Mouse (Mus musculus): Measurements from ENCODE around the gene Mrap2.

The Mrap2 gene

DNA sequence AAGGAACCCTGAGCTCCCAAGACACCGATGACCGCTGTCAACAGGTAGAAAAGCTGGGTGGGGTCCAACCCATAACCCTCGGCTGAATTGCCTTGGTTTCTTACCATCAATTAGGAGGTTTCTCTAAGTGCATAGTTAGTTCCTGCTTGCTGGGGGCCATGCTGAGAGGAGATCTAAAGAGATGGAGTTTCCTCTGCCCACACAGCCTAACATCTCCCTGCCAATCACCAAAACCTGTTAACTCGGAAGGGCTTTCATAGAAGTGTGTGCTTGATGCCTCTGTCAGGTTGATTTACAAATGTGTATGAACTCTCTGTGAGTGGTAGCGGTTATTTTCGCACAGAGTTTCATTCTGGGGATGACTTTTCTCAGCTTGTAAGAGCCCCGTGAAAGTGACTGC is 34.4 kb downstream of the Mrap2 start:
- DNase-seq (ENCODE audit: extremely low read depth, low read depth) = no peak

DNA sequence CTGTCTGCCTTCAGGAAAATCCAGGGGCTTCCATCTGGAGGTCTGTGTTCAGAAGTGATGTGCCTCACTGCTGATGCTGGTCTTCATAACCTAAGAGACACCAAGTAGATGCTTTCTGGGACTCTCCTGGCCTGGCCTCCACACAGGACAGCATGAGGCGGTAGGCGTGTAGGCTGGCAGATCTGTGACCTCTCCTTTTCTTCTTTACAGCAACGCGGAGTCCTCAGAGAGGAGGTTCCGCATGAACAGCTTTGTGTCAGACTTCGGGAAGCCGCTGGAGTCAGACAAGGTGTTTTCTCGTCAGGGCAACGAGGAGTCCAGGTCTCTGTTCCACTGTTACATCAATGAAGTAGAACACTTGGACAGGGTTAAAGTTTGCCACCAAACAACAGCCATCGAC is 38.1 kb downstream of the Mrap2 start:
- DNase-seq (ENCODE audit: extremely low read depth, low read depth) = no peak

DNA sequence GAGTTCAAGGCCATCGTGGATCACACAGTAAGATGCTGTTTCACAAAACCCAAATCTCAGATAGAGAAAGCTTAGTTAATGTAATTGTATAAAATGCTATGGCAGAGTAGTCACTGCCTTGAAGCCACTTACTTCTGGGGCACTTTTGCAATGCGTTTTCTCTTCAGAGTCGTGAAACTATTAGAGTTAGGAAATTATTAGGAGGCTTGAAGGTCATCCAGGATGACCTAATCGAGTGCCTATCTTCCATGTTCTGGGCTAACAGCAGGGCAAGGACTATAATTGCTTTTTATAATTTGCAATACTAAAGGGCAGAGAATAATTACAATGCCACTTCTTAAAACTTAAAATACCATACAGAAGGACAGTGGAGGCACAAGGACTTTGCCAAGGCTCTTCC is 43.2 kb downstream of the Mrap2 start:
- DNase-seq (ENCODE audit: extremely low read depth, low read depth) = no peak

DNA sequence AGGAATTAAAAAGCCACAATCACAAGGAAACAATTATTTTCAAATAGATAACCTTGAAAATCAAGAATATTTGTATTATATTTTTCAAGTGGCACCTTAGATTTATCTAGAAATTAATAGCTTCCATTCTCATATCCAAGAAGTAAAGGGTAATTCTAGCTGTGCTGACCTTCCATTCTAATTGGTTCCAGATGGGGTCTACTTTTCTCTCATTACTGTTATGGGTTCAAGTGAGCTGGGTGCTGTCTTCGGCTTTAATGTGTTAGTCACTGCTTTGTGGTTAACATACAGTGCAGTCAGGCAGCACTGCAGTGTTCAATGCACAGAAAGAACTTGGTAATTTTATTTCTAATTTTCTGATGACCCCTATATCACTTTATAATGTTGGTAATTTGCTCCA is 49.6 kb downstream of the Mrap2 start:
- DNase-seq (ENCODE audit: extremely low read depth, low read depth) = no peak

DNA sequence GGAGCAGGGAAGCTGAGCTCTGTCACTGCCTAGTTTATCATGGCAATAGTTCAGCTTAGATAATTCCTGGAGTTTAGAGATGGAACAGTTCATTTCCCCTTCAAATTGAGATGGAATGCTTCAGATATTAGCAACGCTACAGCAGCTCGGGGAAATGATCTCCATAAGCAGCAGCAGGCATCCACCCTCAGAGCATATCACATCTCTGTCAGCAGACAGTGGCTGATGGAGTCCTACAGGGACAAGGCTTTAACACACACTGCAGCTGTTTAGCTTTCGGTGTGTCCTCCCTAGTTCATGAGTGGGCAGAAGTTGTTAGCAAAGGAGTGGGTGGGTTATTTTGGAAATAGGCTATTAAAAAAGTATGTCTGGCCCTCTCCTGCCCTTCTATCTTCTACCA is 53.2 kb downstream of the Mrap2 start:
- no peak for DNase-seq (ENCODE audit: extremely low read depth, low read depth)

DNA sequence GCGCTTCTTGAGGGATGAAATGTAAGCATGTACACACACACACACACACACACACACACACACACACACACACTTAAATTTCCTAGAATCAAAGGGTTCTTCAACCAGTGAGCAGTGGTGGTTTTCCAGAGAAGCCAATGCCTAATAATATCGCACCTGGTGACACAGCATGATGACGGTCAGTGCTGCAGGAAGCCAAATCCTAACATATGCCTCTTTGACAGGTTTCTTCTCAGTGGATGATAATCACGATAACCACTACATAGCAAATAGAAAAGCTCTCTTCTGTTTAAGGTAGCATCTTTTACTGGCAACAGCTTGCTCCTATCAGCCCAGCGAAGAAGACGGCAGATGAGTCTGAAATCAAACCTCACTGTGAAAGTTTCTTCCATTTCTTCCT is 53.9 kb downstream of the Mrap2 start:
- DNase-seq (ENCODE audit: extremely low read depth, low read depth) = no peak

DNA sequence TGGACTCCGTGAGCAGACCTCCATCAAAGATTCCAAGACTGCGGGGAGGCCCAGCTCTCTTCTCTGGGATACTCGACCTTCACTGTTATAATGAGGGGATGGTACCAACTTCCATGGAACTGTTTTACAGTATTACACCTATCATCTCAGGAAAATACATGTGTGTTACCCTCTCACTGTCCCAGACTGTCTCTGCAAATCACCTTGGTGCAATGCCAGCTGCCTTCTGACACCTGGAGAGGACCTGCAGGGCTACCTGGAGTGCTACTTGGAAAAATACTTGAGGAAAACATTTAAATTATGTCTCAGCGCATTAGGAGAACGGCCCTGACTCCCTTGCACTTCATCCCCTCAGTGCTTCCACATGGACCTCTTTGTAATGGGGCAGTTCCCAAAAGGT is 56.3 kb downstream of the Mrap2 start:
- no peak for DNase-seq (ENCODE audit: extremely low read depth, low read depth)

DNA sequence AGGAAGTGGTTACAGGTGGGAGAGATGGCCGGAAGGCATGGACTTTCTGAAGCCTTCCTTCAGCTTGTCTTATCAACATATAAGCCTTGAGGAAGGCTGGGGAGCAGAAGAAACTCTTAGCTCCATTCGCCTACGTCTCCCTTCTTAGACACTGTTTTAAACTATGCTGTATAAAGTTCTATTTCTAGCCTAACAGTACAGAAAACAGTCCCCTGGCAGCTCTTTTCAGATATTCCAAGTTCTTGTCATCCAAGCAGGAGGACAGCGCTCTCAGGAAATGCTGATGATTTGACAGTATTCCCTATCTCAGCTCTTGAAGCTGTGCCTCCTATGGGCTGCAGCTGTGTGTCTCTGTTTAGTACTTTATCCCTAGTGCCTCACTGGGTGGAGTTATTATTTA is 56.8 kb downstream of the Mrap2 start:
- DNase-seq (ENCODE audit: extremely low read depth, low read depth) = no peak

DNA sequence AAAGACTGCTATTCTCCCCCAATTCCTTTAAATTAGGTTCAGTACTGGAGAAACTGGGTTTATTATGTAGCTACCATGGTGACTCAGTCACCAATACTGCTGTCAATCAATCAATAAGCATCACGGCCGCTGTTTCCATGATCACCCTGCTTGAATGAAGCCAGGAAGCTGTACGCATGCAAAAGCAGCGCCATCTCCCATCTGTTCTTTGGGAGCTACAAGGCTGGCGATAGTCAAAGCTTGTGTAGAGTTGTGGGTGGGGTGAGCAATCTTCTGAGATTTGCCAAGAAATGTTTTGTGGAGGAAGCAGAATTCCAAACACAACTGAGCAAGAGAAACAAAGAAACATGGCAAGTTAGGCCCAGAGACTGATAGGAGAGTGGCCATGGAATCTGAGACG is 58.3 kb downstream of the Mrap2 start:
- DNase-seq (ENCODE audit: extremely low read depth, low read depth) = no peak

DNA sequence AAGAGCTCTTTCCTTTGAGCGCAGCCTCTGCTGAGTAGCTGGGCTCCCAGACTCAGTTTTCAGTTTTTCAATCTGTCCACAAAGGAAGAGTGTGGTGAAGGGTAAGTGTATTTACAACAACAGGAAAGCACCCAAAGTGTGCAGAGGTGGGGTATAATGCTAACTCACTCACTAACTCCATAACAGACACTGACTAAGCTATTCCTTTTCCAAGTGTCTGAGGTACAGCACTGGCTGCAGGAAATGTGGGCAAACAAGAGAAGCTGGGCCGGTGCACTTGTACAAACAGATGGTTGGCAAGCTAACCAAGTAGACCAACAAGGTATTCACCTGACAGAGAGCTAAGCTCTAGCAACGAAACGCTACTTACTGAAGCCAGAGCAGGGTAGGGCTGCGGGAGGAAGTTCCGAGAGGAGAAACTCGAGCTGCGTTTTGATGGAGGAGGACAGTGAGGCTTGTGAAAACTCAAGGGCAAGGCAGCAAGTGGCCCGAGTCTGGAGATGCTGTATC is 66.8 kb downstream of the Mrap2 start:
- DNase-seq (ENCODE audit: extremely low read depth, low read depth) = no peak

DNA sequence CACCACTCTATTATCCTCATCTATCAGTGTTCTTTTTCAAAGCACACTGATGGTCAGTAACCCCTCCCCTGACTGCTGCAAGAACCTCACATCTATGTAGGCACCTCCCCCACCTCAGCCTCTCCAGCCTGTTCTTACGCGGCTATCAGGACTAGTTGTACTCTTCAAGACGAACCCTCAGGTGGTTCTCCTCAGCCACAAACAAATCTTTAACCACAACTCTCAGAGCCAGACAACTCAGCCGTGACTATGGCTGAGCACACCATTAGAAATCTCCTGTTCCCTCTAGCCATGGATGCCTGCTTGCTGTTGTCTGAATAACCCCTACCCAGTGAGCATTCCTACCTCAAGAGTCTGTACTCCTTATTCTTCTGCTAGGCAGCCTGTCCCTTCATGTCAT is 69.1 kb downstream of the Mrap2 start:
- no peak for DNase-seq (ENCODE audit: extremely low read depth, low read depth)

Measured in MEL-GATA-1-ER (cell line).